Mouse (Mus musculus): ENCODE results near the gene Cat.

Cat gene

DNA sequence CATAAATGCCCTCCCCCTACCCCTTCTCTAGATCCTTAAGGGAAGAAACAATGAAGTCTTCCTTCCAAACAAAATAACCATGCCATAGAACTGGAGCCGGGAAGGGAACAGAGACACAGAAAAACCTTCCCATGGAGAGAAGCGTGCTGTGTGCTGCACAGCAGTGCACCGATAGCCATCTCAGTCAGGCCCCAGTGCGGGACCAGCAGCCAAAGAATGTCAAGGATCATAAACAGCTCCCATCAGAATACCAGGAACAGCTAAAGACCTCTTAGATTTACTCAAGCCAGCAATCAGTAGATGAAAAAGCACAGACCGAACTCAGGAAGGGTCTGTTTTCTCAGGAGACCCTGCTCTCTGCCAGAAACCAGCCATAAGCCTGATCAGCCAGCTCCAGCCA lies 48.4 kb downstream of the Cat start:
- DNase-seq (ENCODE audit: low spot score in 2 of 2) = no peak

DNA sequence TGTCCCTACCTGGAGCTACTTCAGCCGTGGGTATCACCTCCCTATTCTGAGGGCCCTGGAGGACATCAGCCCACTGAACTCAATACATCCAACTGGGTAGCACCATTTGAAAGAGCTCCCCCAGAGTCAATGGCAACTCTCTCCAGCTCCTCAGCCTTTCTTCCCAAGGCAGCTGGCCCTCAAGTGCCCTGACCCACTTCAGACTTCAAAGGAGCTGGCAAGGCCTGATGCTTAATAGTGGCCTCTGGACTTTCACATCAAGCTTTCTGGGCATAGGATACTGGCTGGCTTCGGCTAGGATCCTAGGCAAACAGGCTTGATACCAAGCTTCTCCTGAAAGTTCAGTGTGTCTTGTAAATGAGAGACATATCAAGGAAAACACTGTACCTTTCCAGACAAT lies 49.9 kb downstream of the Cat start:
- no peak for DNase-seq (ENCODE audit: low spot score in 2 of 2)

DNA sequence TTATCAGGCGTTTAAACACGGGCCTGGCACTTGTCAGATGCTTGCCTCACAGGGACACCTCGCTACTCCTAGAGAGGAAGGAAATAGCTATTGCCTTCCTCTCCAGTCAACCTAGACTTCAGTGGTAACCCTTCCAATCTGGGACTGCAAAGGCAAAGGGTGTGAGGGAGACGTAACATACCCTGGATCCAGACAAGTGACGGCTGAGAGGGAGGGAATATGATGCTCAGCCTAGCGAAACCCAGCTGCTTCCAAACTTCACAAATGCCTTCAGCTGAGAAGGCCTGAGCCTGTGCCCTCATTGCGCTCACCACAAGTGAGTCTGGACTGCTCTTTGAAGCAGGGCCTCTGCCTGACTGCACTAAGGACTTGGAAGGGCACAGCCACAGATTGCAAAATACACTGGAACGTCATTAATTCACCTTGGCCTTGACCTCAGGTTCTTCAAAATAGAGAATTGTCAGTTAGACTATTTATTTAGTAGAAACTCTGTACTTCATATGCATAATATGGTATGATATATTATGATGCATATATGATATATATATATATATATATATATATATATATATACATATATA lies 52.2 kb downstream of the Cat start:
- no peak for DNase-seq (ENCODE audit: low spot score in 2 of 2)

DNA sequence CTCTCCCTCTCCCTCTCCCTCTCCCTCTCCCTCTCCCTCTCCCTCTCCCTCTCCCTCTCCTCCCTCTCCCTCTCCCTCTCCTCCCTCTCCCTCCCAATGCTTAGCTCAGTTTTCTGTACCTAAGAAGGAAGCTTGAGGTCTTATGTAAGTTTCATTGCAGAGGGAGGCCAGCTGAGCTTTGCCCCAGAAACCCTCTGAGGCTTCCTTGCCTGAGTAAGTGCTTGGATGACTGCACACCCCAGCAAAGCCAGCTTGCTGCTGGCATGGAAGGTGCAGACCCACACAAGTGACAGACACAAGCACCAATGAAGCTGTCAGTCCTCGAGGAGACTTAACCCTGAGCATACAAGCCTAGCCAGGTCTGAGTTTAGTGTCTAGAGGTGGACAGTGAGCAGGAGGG lies 54.2 kb downstream of the Cat start:
- no peak for DNase-seq (ENCODE audit: low spot score in 2 of 2)

DNA sequence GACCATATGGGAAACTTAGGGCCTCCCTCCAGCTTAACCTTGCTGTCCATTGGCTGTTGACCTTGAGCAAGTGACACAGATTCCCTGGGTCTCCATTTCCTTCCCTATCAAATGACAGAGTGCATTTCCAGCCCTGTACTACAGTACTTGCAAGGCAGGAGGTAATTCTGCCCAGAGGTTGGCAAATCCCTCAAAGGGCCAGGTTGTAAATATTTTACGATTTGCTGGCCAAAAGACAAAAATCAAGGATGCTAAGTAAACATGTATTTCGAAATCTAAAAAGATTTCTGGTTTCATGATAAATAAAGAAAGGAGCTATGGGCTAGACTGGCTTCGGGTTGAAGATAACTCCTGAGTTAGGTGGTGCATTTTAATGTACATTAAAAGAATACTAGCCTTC lies 56.6 kb downstream of the Cat start:
- no peak for DNase-seq (ENCODE audit: low spot score in 2 of 2)

DNA sequence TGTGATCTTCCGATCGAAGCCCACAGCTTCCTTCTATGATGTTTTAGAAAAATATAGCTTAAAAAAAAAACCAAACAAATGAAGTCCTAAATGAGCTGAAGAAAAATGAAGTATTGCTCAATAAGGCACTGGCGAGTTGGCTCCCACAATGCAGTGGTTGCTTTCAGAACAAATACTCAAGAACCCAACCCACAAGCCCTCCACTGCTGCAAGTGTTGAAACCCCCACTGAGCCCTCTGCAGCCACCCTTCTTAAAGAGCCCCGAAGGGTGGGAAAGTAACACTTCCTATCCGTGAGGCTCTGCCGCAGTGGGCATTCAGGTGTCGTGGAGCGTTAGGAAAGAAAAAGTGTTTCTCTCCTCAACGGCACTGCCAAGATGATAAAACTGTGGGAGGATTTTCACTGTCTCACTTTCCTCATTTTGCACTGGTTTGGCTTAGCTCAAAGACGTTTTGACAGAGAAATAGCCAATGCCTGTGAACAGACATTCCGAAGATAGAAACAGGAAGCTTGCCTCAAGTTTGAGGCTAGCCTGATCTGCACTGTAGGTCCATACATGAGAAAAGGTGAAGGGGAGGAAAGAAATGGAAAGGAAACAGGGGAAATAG lies 59.4 kb downstream of the Cat start:
- DNase-seq (ENCODE audit: low spot score in 2 of 2) = no peak

DNA sequence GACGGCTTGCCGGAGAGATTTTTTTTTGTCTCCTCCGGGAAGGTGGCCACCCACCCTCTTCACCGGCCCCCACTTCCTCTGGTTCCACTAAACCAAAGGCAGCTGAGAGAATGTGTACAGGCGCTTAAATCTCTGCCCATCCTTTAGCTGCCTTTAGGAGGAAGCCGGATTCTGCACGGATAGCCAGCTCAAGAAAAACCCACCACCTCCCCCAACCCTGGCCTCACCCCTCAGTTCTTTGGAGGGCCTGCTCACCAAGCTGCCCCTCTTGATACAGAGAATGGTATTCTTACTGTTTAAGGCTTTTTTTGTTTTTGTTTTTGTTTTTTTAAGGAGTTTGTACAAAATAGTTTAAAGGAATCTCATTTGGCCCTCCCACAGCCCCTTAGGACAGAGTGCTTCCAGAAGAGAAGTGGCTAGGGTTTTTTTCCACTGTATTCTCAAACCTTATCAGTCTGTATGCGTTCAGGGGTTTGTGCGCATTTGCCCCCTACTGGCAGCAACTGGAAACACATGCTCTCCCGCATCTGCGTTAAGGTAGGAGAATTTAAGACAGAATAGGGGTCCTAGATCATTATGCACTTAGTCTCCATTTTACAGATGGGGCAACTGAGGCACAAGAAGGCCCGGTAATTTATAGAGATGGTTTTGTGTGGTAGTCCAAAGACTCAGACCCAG lies 60.5 kb downstream of the Cat start:
- peak in 1 of 2 experiments; percentile 67 for DNase-seq (ENCODE audit: low spot score in 2 of 2)

DNA sequence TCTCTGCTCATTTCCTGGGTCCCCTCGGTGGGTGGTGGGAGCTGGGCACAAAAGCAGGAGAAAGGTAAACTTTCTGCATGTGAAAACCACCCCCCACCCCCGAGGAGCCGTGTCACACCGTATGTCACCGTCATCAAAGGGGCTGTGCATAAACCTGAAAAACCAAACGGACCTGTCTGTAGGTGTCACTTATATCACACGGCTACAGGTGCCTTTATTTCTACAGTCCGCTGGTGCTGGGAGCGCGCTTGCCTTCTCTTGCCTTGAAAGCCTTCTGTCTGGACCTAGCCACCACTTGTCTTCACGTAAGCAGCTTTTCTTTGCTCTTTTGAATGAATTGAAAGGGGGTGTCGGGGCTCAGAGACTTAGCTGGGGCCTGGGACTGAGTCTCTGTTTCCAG lies 61.1 kb downstream of the Cat start:
- DNase-seq (ENCODE audit: low spot score in 2 of 2) = no peak

DNA sequence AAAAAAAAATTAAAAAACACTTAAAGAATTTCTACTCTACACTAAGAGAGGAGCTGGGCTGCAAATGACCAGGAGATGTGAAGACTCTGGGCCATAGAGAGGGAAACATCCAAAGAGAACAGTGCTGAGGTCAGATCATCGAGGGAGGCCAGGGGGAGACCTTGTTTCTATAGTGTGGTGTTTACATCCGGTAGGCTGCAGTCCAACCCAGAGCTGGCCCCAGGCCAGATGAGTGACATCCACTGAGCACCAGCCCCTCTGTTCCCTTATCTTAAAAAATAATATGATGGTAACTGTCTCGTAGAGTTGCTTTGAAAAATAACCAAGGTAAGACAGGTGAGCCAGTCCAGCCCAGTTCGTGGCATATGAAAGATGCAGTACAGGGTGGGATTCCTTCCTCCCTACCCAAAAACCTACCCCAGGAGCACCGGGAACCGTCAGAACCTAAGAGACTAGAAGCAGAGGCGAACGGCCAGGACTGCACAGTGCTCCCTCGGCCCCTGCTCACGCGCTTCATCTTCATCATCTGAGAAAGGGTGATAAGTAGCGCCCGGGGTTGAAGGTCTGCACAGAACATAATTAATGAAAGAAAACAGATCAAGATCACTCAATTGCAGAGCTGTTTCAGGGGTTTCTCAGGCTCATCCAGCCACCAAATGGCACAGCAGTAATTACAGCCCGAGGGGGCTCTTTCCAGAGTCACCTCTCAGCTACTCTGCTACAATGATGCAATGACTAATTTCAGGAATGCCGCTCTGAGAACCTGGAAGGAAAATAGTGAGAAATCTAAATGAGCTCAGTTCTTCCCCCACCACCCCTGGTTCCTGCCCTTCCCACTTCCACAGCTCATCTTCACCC lies 64.1 kb downstream of the Cat start:
- no peak for DNase-seq (ENCODE audit: low spot score in 2 of 2)

DNA sequence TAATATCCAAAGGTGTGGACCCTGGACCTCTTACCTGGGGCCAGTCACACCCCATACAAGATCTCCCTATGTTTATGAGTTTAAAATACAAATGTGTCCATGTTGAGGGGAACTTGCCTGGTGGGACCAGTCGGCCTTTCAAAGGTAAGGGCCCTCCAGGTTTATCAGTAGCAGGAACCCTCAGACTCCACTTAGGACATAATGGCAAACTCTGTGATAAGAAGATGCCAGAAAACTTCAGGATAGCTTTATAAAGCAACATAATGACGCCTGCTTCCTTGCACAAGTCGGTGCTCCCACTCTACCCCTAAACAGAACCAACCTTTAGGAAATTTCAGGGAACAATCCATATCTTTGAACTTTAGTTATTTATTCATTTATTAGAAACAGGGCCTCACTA lies 69.2 kb downstream of the Cat start:
- DNase-seq (ENCODE audit: low spot score in 2 of 2) = no peak

DNA sequence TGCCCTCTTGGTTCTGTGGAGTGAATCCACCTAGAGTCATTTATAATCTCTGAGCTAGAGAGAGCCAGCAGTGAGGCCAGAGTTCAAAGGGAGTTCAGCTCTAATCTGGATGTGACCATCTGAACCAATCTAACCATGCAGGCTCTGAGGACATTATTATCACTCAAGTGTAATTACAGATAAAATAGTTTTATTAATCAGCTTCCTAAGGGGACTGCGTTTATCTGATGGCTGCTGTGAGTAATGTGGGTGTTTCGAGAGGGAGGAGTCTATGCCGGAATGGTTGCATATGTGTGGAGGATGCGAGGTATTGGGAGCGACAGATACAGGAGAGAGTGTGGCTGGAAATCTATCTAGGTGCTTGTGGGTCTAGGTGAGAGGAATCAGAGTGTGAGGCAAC lies 71.6 kb downstream of the Cat start:
- no peak for DNase-seq (ENCODE audit: low spot score in 2 of 2)

DNA sequence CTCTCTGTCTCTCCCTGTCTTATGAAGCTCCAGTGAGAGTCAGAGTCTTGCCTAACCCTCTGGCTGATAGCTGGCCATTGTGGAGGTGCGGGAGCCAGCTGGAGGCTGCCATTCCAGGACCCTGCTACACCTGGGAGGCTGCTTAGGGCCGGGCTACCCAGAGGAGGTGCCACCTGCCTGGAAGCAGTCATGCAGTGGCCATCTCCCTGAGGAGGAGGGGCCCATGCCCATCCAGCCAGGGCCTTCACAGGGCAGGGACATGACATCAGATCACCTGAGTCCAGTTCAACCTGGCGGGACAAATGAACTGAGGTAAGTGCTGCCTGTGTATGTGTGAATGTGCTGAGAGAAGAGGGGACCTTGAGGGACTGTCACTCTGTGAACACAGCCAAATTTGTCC lies 73.1 kb downstream of the Cat start:
- DNase-seq (ENCODE audit: low spot score in 2 of 2) = no peak

DNA sequence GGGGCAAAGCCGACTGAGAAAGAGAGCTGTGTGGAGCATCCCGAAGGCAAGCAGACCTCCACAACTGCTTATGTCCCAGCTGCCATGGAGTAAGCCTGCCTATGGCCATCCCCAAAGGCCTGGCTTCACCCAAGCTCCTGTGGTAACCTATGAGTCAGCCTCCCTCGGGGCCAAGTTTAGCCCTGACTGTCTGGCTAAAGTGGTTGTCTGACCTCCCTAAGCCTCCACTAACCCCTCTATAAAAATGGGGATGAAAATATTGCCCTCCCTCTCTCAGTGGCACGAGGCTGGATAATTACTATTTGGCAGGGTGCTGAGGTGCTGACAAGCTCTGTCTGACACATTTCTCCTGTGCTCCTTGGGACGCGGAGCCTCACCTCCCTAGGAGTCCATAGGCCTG lies 73.6 kb downstream of the Cat start, which contains the start of gene Elf5:
Gene Elf5 (plus strand): TSS at position 341 of the 400 bp plus-strand sequence.
- DNase-seq (ENCODE audit: low spot score in 2 of 2) = no peak

DNA sequence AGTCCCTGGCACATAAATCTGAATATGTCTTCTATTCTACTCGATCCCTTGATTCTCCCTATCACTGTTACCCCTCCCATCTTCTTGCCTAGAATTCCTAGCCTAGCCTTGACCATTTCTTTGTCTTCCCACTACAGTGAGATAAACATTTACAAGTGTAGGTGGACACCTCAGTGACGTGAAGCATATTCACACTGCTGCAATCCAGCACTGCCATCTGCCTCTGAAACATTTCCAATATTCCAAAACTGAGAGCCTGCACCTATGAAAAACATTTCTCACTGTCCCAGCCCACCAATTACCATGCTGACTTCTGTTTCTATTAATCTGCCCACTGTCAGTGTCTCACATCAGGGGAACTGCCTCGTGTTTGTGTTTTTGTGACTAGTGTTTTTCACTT lies 78.7 kb downstream of the Cat start:
- no peak for DNase-seq (ENCODE audit: low spot score in 2 of 2)

Measured in cerebellum, postnatal 4 days (tissue).